Comparison of ENCODE assay signal across 17 mouse cellular contexts in genomic region chr6:35236108-35236785, GRCm38 (mm10). TPM values are rescaled to one million over a fixed set of nuclear protein-coding genes. Genes with fewer than 3 reads are reported as not detected.
DNase-seq lines count a peak whose midpoint lies in the region; ATAC-seq and TF ChIP-seq lines count a peak whose summit lies in the region.
"Had no signal": no experiment of that assay in that cellular context is flagged by ENCODE, and none has a peak within 500 bp of the region (broad histone marks: within the 10 kb centered on the region; RNA-seq: fewer than 3 reads in every experiment).

No protein-coding gene starts in this region.

- H3K79me2 ChIP-seq in liver, adult 2 months (ENCODE audit: control insufficient read depth, insufficient read depth, low read length): no peaks in the 10 kb centered on the region

- H3K36me3 ChIP-seq in liver, adult 2 months (ENCODE audit: control insufficient read depth, insufficient read depth, low read length): peaks cover 33% of the 10 kb centered on the region

- H3K27me3 ChIP-seq in liver, adult 2 months (ENCODE audit: control insufficient read depth, insufficient read depth, low read length): no peaks in the 10 kb centered on the region
- H3K27me3 ChIP-seq: CH12.LX; forebrain, embryonic 15.5 days; heart, embryonic 13.5 days; hindbrain, embryonic 15.5 days had no signal

- no peak for TF ChIP-seq CTCF in liver, adult 2 months (IDR thresholded peaks at IDR 0.05; ENCODE audit: low read depth, low read length)

- H3K9ac ChIP-seq in liver, adult 2 months (ENCODE audit: low read depth, low read length): no peak overlapping the region
- H3K9ac ChIP-seq: forebrain, embryonic 15.5 days; heart, embryonic 13.5 days; hindbrain, embryonic 15.5 days had no signal

- DNase-seq in liver, adult 2 months (ENCODE audit: extremely low read depth, low read depth, low spot score): peak; percentile 26
- DNase-seq in liver (no peak), R1 (ENCODE audit: low read depth, low spot score) (peak; percentile 99)
- DNase-seq in testis, postnatal 10 days (ENCODE audit: low spot score): no peak
- no peak for DNase-seq in yolk sac, embryonic 10.5 days (ENCODE audit: low spot score)
- DNase-seq: adrenal gland, postnatal 14 days; cerebellum, adult 18-20 months; cerebellum, adult 9-11 months; cerebellum, postnatal 36 days; heart, postnatal 36 days had no signal

- peak; percentile 33; the same call in 1 of the 2 replicates for ATAC-seq in granulocyte monocyte progenitor cell, adult 5-6 weeks (replicated peaks; ENCODE audit: poor library complexity, severe bottlenecking)
- ATAC-seq: activated CD4-positive, CD25-positive, alpha-beta regulatory T cell, adult 4 months; forebrain, embryonic 15.5 days; intestine, embryonic 16.5 days had no signal

- no peak overlapping the region for H3K4me3 ChIP-seq in liver, adult 2 months (ENCODE audit: insufficient read depth, low read depth, low read length)
- H3K4me3 ChIP-seq: forebrain, embryonic 15.5 days; heart, embryonic 13.5 days; hindbrain, embryonic 15.5 days had no signal

- no peak overlapping the region for H3K27ac ChIP-seq in liver, adult 2 months (replicated peaks; ENCODE audit: insufficient read depth, low read depth, low read length)
- H3K27ac ChIP-seq: forebrain, embryonic 15.5 days; heart, embryonic 13.5 days; hindbrain, embryonic 15.5 days had no signal

- no peak for TF ChIP-seq POLR2A in liver, adult 2 months (IDR thresholded peaks at IDR 0.05; ENCODE audit: extremely low read depth, insufficient read depth, low read length)

- no peaks in the 10 kb centered on the region for H3K4me1 ChIP-seq in liver, adult 2 months (ENCODE audit: control insufficient read depth, insufficient read depth, low read length)
- H3K4me1 ChIP-seq: forebrain, embryonic 15.5 days; heart, embryonic 13.5 days; hindbrain, embryonic 15.5 days had no signal

- 90% methylated on average over 9 of the region's 9 CpGs for WGBS in liver, adult 2 months

RNA-seq across cellular contexts. Expression of gene Nup205, which starts 59.0 kb away (rescaled TPM):
- total RNA-seq in liver, adult 2 months (2014; rRNA removed): 9.5 and 10.6 TPM in 2 replicates
- 4.2 and 6.4 TPM in 2 replicates for polyA plus RNA-seq in liver, adult 2 months (2012; rRNA removed)
- total RNA-seq in granulocyte monocyte progenitor cell, adult 5-6 weeks (2014; fragmentation: Nextera tagmentation): 72.3 and 75.2 TPM in 2 replicates
- 85.3 and 94.7 TPM in 2 replicates for total RNA-seq in granulocyte monocyte progenitor cell, adult 5-6 weeks (2017)

Comparison
In these comparisons a context has a peak if more than half of its experiments do, and no peak if none do; other contexts are left out.
1. DNase-seq: peak in liver, adult 2 months (single experiment) and R1 (single experiment); none in liver (single experiment), testis, postnatal 10 days (single experiment) and yolk sac, embryonic 10.5 days (single experiment).